In the genomic region with DNA sequence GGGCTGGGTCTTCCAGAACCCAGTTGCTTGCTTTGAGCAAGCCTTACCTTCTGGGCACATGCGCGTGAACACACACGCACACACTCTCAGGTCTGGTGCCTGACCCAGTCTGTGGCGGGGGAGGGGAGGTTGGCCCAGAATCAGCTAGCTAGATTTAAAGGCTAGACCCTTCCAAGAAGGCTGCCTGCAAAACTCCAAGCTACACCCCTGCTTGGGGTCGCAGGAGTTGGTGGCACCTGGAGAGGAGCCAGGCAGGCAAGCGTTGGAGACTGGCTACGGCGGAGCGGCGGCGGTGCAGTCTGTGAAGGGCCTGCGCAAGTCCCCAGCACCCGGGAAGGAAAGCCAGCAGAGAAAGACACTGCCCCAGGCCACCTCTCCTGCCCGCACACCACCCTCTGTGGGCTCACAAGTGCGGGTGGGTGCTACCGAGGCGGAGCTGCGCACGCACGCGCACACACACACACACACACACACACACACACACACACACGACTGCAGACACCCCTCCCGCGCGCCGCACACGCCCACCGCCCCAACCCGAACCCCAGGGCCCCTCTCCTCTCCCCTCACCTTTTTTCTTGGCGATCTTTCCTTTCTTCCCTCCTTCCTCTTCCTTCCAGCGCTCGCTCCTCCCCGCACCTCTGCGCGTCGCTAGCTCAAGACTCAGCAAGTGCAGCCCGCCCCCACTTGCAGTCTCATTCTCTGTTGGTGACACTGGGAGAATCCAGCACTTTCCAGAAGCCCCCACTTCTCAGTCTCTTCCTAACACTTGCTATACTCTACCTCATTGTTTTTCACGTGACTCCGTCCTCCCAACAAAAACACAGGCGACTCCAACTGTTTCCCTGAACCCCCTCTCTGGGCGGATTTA, we compare ENCODE assay signal across 8 mouse cellular contexts. TPM values are rescaled to one million over a fixed set of nuclear protein-coding genes. Genes with fewer than 3 reads are reported as not detected.
DNase-seq lines count a peak whose midpoint lies in the region; ATAC-seq lines count a peak whose summit lies in the region.

No protein-coding gene starts in this region.

- peak; percentile 63 for ATAC-seq in granulocyte monocyte progenitor cell, adult 5-6 weeks (replicated peaks; ENCODE audit: poor library complexity, severe bottlenecking)
- ATAC-seq in liver, embryonic 16.5 days (ENCODE audit: low read depth) = 0 out of 2 replicates have a peak, but pooled peaks have one; percentile 35
- peak; percentile 84 for ATAC-seq in neural tube, embryonic 14.5 days (ENCODE audit: low read depth)

- peak overlapping the region; percentile 54 for H3K9ac ChIP-seq in liver, embryonic 16.5 days (ENCODE audit: low read depth, low read length)
- peak overlapping the region; percentile 70 for H3K9ac ChIP-seq in neural tube, embryonic 14.5 days (replicated peaks; ENCODE audit: low read depth, low read length)

- H3K27me3 ChIP-seq in liver, embryonic 16.5 days (ENCODE audit: control insufficient read depth, insufficient read depth, low read depth, low read length) = peaks cover 11% of the 10 kb centered on the region
- H3K27me3 ChIP-seq in neural tube, embryonic 14.5 days (ENCODE audit: control insufficient read depth, insufficient read depth, low read length) = no peaks in the 10 kb centered on the region

- peak overlapping the region; percentile 67 for H3K4me2 ChIP-seq in liver, embryonic 16.5 days (ENCODE audit: low read depth, low read length)
- peak overlapping the region; percentile 84 for H3K4me2 ChIP-seq in neural tube, embryonic 14.5 days (ENCODE audit: low read depth, low read length)

- no peaks in the 10 kb centered on the region for H3K36me3 ChIP-seq in liver, embryonic 16.5 days (ENCODE audit: control insufficient read depth, insufficient read depth)
- H3K36me3 ChIP-seq in neural tube, embryonic 14.5 days (ENCODE audit: control insufficient read depth, insufficient read depth, low read length) = no peaks in the 10 kb centered on the region

- peak overlapping the region; percentile 58 for H3K4me3 ChIP-seq in liver, embryonic 16.5 days (ENCODE audit: low read depth, low read length)
- H3K4me3 ChIP-seq in neural tube, embryonic 14.5 days (ENCODE audit: low read depth, low read length) = peak overlapping the region; percentile 52

- peak; percentile 34 for DNase-seq in CD4-positive helper T cell, adult 2 months (ENCODE audit: low read depth, low spot score)
- peak; percentile 61 for DNase-seq in R1 (ENCODE audit: low read depth, low spot score)
- DNase-seq in embryo, embryonic 11 days = peak; percentile 55
- peak; percentile 24 for DNase-seq in kidney, postnatal 14 days
- no peak for DNase-seq in natural killer cell, adult 2 months (ENCODE audit: low spot score in 2 of 2)

- no peak overlapping the region for H3K27ac ChIP-seq in liver, embryonic 16.5 days (ENCODE audit: low read length)
- peak overlapping the region; percentile 67 for H3K27ac ChIP-seq in neural tube, embryonic 14.5 days (ENCODE audit: low read depth, low read length)

- H3K9me3 ChIP-seq in liver, embryonic 16.5 days (replicated peaks; ENCODE audit: control insufficient read depth, low read length) = no peaks in the 10 kb centered on the region
- no peaks in the 10 kb centered on the region for H3K9me3 ChIP-seq in neural tube, embryonic 14.5 days (ENCODE audit: control insufficient read depth, low read length)

- no peaks in the 10 kb centered on the region; the same call in none of the 2 replicates for H3K4me1 ChIP-seq in liver, embryonic 16.5 days (ENCODE audit: control insufficient read depth, low read depth, low read length)
- no peaks in the 10 kb centered on the region; the same call in 1 of the 2 replicates for H3K4me1 ChIP-seq in neural tube, embryonic 14.5 days (ENCODE audit: control insufficient read depth, insufficient read depth, low read length)

- 4% methylated on average over 41 of the region's 41 CpGs for WGBS in liver, embryonic 16.5 days (ENCODE audit: insufficient replicate concordance)
- 5% methylated on average over 28 of the region's 41 CpGs for WGBS in neural tube, embryonic 14.5 days

RNA-seq across cellular contexts. Expression of a gene that starts 2.6 kb away (rescaled TPM):
- total RNA-seq in granulocyte monocyte progenitor cell, adult 5-6 weeks (2014; fragmentation: Nextera tagmentation) = 2.6 and 3.5 TPM in 2 replicates
- total RNA-seq in granulocyte monocyte progenitor cell, adult 5-6 weeks (2017) = 3.1 and 5.5 TPM in 2 replicates
- polyA plus RNA-seq in liver, embryonic 16.5 days (2015; fragmentation: Nextera tagmentation; extraction: Ambion mirVana) = 6.2 and 7.4 TPM in 2 replicates
- polyA plus RNA-seq in neural tube, embryonic 14.5 days (2014; fragmentation: Nextera tagmentation; extraction: Ambion mirVana) = 22.0 and 22.5 TPM in 2 replicates

RNA-seq across cellular contexts. Expression of a gene that starts 45.6 kb away (rescaled TPM):
- 197 and 204 TPM in 2 replicates for total RNA-seq in granulocyte monocyte progenitor cell, adult 5-6 weeks (2014; fragmentation: Nextera tagmentation)
- 272 and 305 TPM in 2 replicates for total RNA-seq in granulocyte monocyte progenitor cell, adult 5-6 weeks (2017)
- 108 and 118 TPM in 2 replicates for polyA plus RNA-seq in liver, embryonic 16.5 days (2015; fragmentation: Nextera tagmentation; extraction: Ambion mirVana)
- 230 and 264 TPM in 2 replicates for polyA plus RNA-seq in neural tube, embryonic 14.5 days (2014; fragmentation: Nextera tagmentation; extraction: Ambion mirVana)

Comparison
In these comparisons a context has a peak if more than half of its experiments do, and no peak if none do; other contexts are left out.
1. DNase-seq: peak in CD4-positive helper T cell, adult 2 months (single experiment), R1 (single experiment), embryo, embryonic 11 days (single experiment) and kidney, postnatal 14 days (single experiment); none in natural killer cell, adult 2 months (0 of 2).
2. Peak in every context shown above with its lines, with median percentiles within 50 percentile points of each other: ATAC-seq.